Mouse (Mus musculus): Measurements from ENCODE around the gene Kctd8. TPM values are rescaled to one million over a fixed set of nuclear protein-coding genes. Genes with fewer than 3 reads are reported as not detected.

Gene Kctd8
- 3.5 and 3.7 TPM in 2 replicates for polyA plus RNA-seq (2015; fragmentation: Nextera tagmentation; extraction: Ambion mirVana)

- peak; percentile 93 for ATAC-seq (ENCODE audit: low FRiP score, low read depth)
- under 1% methylated on average over 87 of the region's 87 CpGs for whole genome bisulfite sequencing
- 0 out of 2 replicates have a peak within 1 kb of the TSS, but pooled peaks have one; percentile 33 for H3K27ac ChIP-seq
Measured at GRCm38 (mm10) chr5:69340919-69341801, at the start of gene Kctd8. TSS of gene Kctd8 (minus strand) at chr5:69341679.

GRCm38 (mm10) chr5:69379072-69379471 is 37.6 kb upstream of the Kctd8 start:
- Histone ChIP-seq H3K27ac (no peak overlapping the region), H3K36me3 (no peaks in the 10 kb centered on the region), H3K4me2 (replicated peaks) (no peak overlapping the region), H3K9me3 (no peaks in the 10 kb centered on the region), H3K9ac (no peak overlapping the region), H3K27me3 (no peaks in the 10 kb centered on the region), H3K4me1 (no peaks in the 10 kb centered on the region), H3K4me3 (no peak overlapping the region)
- 84% methylated on average over 4 of the region's 4 CpGs for whole genome bisulfite sequencing
- ATAC-seq (ENCODE audit: low FRiP score, low read depth) = no peak

More at GRCm38 (mm10) chr5:69340919-69341801, at the start of gene Kctd8:
- H3K9me3 ChIP-seq = no peaks in the 10 kb centered on the region
- peak within 1 kb of the TSS; percentile 70 for H3K9ac ChIP-seq
- peaks cover 18% of the 10 kb centered on the region; the same call in 1 of the 2 replicates for H3K4me1 ChIP-seq
- peaks cover 32% of the 10 kb centered on the region for H3K27me3 ChIP-seq
- peak within 1 kb of the TSS; percentile 66 for H3K4me3 ChIP-seq
- peak within 1 kb of the TSS; percentile 88 for H3K4me2 ChIP-seq (replicated peaks)
- H3K36me3 ChIP-seq = no peaks in the 10 kb centered on the region

DNA sequence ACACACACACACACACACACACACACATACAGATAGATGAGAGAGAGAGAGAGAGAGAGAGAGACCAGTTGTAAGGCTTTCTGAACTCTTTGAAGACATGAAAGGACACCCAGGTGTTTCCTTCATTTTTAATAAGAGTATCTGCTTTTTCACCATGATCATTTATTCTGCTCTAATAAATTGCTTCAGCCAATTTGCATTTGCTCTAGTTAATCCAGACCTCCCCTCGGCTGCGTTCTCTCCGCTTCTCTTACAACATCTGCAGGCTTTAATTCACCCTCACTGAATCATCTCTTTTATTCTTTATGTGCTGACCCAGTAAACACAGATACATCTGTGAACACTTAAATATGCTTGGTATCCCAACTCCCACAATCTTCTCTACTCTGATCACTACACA is 9.1 kb upstream of the Kctd8 start:
- no peak overlapping the region for H3K27ac ChIP-seq
- no peaks in the 10 kb centered on the region for H3K4me1 ChIP-seq
- no peak overlapping the region for H3K4me3 ChIP-seq
- no peaks in the 10 kb centered on the region for H3K27me3 ChIP-seq
- no peak for ATAC-seq (ENCODE audit: low FRiP score, low read depth)
- no peaks in the 10 kb centered on the region for H3K36me3 ChIP-seq
- H3K9me3 ChIP-seq = no peaks in the 10 kb centered on the region
- H3K4me2 ChIP-seq (replicated peaks) = no peak overlapping the region
- H3K9ac ChIP-seq = no peak overlapping the region
- 69% methylated on average over 3 of the region's 3 CpGs for WGBS

- peak overlapping the region; percentile 88 for H3K4me2 ChIP-seq (replicated peaks)
- under 1% methylated on average over 44 of the region's 44 CpGs for WGBS
- H3K9me3 ChIP-seq = no peaks in the 10 kb centered on the region
- 0 out of 2 replicates have a peak, but pooled peaks have one; percentile 1 for ATAC-seq (ENCODE audit: low FRiP score, low read depth)
- H3K9ac ChIP-seq = peak overlapping the region; percentile 70
- peaks cover 18% of the 10 kb centered on the region; the same call in 1 of the 2 replicates for H3K4me1 ChIP-seq
- H3K27ac ChIP-seq = no peak overlapping the region
- H3K4me3 ChIP-seq = peak overlapping the region; percentile 66
- no peaks in the 10 kb centered on the region for H3K36me3 ChIP-seq
- H3K27me3 ChIP-seq = peaks cover 32% of the 10 kb centered on the region
Measured at GRCm38 (mm10) chr5:69340102-69340918, 1.2 kb downstream of the Kctd8 start.

DNA sequence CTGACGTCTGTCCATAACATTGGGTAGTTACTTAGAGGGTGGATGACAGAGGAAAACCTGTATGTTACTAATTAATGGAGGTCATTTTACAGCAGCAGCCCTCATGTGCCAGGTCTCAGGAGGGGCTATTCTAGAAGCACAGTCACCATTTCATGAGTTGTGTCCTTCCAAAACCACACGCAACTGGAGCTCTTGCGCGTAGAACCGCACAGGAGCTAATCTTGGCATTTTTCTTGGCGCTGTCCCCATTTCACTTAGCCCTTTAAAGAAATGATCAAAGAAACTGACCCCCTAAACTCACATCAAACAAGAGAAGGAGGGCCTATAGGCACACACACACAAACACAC is 1.9 kb downstream of the Kctd8 start:
- WGBS = 56% methylated on average over 6 of the region's 6 CpGs
- H3K9me3 ChIP-seq = no peaks in the 10 kb centered on the region
- peak overlapping the region; percentile 66 for H3K4me3 ChIP-seq
- H3K9ac ChIP-seq = no peak overlapping the region
- no peaks in the 10 kb centered on the region for H3K36me3 ChIP-seq
- H3K4me2 ChIP-seq (replicated peaks) = peak overlapping the region; percentile 88
- no peak for ATAC-seq (ENCODE audit: low FRiP score, low read depth)
- peaks cover 32% of the 10 kb centered on the region for H3K27me3 ChIP-seq
- peaks cover 18% of the 10 kb centered on the region; the same call in 1 of the 2 replicates for H3K4me1 ChIP-seq
- H3K27ac ChIP-seq = no peak overlapping the region

GRCm38 (mm10) chr5:69338916-69339622 is 2.4 kb downstream of the Kctd8 start:
- peaks cover 32% of the 10 kb centered on the region for H3K27me3 ChIP-seq
- H3K27ac ChIP-seq = no peak overlapping the region
- WGBS = 33% methylated on average over 4 of the region's 4 CpGs
- peak overlapping the region; percentile 88 for H3K4me2 ChIP-seq (replicated peaks)
- no peak for ATAC-seq (ENCODE audit: low FRiP score, low read depth)
- peak overlapping the region; percentile 66 for H3K4me3 ChIP-seq
- no peaks in the 10 kb centered on the region for H3K36me3 ChIP-seq
- no peaks in the 10 kb centered on the region for H3K9me3 ChIP-seq
- H3K4me1 ChIP-seq = peaks cover 18% of the 10 kb centered on the region; the same call in 1 of the 2 replicates
- no peak overlapping the region for H3K9ac ChIP-seq

- no peak overlapping the region for H3K4me2 ChIP-seq (replicated peaks)
- no peak for ATAC-seq (ENCODE audit: low FRiP score, low read depth)
- 88% methylated on average over 4 of the region's 4 CpGs for WGBS
- H3K27ac ChIP-seq = no peak overlapping the region
- no peaks in the 10 kb centered on the region for H3K9me3 ChIP-seq
- H3K27me3 ChIP-seq = no peaks in the 10 kb centered on the region
- no peak overlapping the region for H3K4me3 ChIP-seq
- no peak overlapping the region for H3K9ac ChIP-seq
- H3K36me3 ChIP-seq = no peaks in the 10 kb centered on the region
- H3K4me1 ChIP-seq = no peaks in the 10 kb centered on the region
Measured at GRCm38 (mm10) chr5:69327561-69327960, 13.9 kb downstream of the Kctd8 start.

DNA sequence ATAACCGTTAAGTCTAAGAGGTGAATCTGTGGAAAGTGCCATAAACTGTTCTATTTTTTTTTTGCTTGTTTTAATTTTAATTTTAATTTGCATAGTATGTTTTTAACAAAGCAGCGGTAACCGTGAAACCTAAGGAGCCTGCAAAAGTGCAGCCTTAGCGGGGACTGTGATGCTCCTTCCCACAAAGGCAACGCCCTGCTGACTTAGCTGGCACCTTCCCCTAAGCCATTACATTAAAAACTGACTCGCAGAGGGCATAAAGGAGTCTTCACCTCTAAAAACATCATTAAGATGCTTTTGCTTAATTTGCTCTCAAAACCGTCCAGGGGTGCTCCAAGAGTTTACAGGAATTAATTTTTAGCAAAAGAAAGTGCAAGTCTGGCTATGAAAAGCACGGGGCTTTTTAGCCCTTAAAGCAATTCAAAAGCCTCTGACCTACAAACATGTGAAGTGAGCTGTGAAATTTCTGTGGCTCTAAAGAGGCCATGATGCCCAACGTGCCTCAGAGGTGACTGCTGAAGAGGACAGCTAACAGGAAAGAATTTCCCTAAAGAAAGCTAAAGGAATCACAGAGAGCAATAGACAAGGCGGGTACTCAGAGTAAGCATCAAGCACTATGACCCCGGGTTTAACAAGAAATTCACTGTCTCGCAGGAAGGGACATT is 16.8 kb downstream of the Kctd8 start:
- Histone ChIP-seq H3K27ac (no peak overlapping the region), H3K4me2 (replicated peaks) (no peak overlapping the region), H3K4me1 (no peaks in the 10 kb centered on the region), H3K4me3 (no peak overlapping the region), H3K9me3 (no peaks in the 10 kb centered on the region), H3K27me3 (no peaks in the 10 kb centered on the region), H3K9ac (no peak overlapping the region), H3K36me3 (no peaks in the 10 kb centered on the region)
- ATAC-seq (ENCODE audit: low FRiP score, low read depth) = no peak
- WGBS = 65% methylated on average over 12 of the region's 12 CpGs

GRCm38 (mm10) chr5:69312611-69313010 is 28.9 kb downstream of the Kctd8 start:
- no peak overlapping the region for H3K27ac ChIP-seq
- no peaks in the 10 kb centered on the region for H3K27me3 ChIP-seq
- 67% methylated on average over 7 of the region's 7 CpGs for WGBS
- ATAC-seq (ENCODE audit: low FRiP score, low read depth) = no peak
- no peak overlapping the region for H3K4me3 ChIP-seq
- no peaks in the 10 kb centered on the region for H3K9me3 ChIP-seq
- H3K36me3 ChIP-seq = no peaks in the 10 kb centered on the region
- H3K9ac ChIP-seq = no peak overlapping the region
- no peaks in the 10 kb centered on the region for H3K4me1 ChIP-seq
- H3K4me2 ChIP-seq (replicated peaks) = no peak overlapping the region

GRCm38 (mm10) chr5:69301665-69302064 is 39.8 kb downstream of the Kctd8 start:
- Histone ChIP-seq H3K4me2 (replicated peaks) (no peak overlapping the region), H3K4me1 (no peaks in the 10 kb centered on the region), H3K9ac (no peak overlapping the region), H3K27ac (no peak overlapping the region), H3K36me3 (no peaks in the 10 kb centered on the region), H3K9me3 (no peaks in the 10 kb centered on the region), H3K27me3 (no peaks in the 10 kb centered on the region), H3K4me3 (no peak overlapping the region)
- no peak for ATAC-seq (ENCODE audit: low FRiP score, low read depth)
- WGBS = 22% methylated on average over 1 of the region's 1 CpGs

DNA sequence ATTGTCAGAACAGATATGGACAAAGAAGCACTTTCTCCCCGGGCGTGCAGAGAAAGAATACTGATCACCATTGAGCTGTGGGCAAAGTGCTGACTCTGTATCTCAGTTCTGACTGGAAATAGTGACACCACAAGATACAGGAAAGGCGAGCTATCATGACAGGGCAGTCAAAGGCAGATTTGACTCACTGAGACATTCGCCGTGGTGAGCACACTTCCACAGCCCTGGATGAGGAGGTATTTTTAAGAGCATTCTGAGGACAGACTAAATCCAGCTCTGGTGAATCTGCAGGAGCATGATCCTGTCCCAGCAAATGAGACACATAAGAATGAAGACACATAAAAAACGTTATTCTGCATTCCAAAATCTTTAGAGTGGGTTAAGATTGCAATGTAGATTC is 49.1 kb downstream of the Kctd8 start:
- ATAC-seq (ENCODE audit: low FRiP score, low read depth) = no peak
- Histone ChIP-seq H3K4me1 (no peaks in the 10 kb centered on the region), H3K9ac (no peak overlapping the region), H3K27me3 (no peaks in the 10 kb centered on the region), H3K4me2 (replicated peaks) (no peak overlapping the region), H3K36me3 (no peaks in the 10 kb centered on the region), H3K4me3 (no peak overlapping the region), H3K27ac (no peak overlapping the region), H3K9me3 (no peaks in the 10 kb centered on the region)
- 82% methylated on average over 6 of the region's 6 CpGs for WGBS
